Mouse (Mus musculus): ENCODE results near the gene H2-M10.6.
"Not testable (repeated sequence)": the region's sequence is repeated elsewhere in the genome, so short reads cannot be mapped to it uniquely, and the experiment has no call there.

The H2-M10.6 gene

GRCm38 (mm10) chr17:36811871-36812270 is at the start of gene H2-M10.6:
Gene H2-M10.6, plus strand, starts transcription at chr17:36812171.
- no peak for DNase-seq

- DNase-seq = no peak
Measured at GRCm38 (mm10) chr17:36763816-36764215, 48.2 kb upstream of the H2-M10.6 start.

GRCm38 (mm10) chr17:36764244-36764643 is 47.7 kb upstream of the H2-M10.6 start:
- DNase-seq = peak; percentile 8

- not testable (repeated sequence) for DNase-seq
Measured at GRCm38 (mm10) chr17:36765403-36765802, 46.6 kb upstream of the H2-M10.6 start.

GRCm38 (mm10) chr17:36772610-36773009 is 39.4 kb upstream of the H2-M10.6 start, which contains the start of gene H2-M10.5:
Gene H2-M10.5, plus strand, starts transcription at chr17:36772910.
- DNase-seq = not testable (repeated sequence)

- no peak for DNase-seq
Measured at GRCm38 (mm10) chr17:36781533-36781932, 30.4 kb upstream of the H2-M10.6 start.

GRCm38 (mm10) chr17:36786483-36786886 is 25.5 kb upstream of the H2-M10.6 start:
- peak; percentile 14 for DNase-seq

GRCm38 (mm10) chr17:36788351-36788750 is 23.6 kb upstream of the H2-M10.6 start:
- no peak for DNase-seq

GRCm38 (mm10) chr17:36788801-36789200 is 23.2 kb upstream of the H2-M10.6 start:
- DNase-seq = peak; percentile 63

GRCm38 (mm10) chr17:36799493-36799892 is 12.5 kb upstream of the H2-M10.6 start:
- DNase-seq = no peak

GRCm38 (mm10) chr17:36799921-36800462 is 12.0 kb upstream of the H2-M10.6 start:
- not testable (repeated sequence) for DNase-seq

GRCm38 (mm10) chr17:36824005-36824404 is 12.0 kb downstream of the H2-M10.6 start:
- DNase-seq = no peak

GRCm38 (mm10) chr17:36825525-36825924 is 13.6 kb downstream of the H2-M10.6 start:
- DNase-seq = peak; percentile 53

- DNase-seq = peak; percentile 86
Measured at GRCm38 (mm10) chr17:36826002-36826401, 14.0 kb downstream of the H2-M10.6 start.

GRCm38 (mm10) chr17:36828488-36828887 is 16.5 kb downstream of the H2-M10.6 start:
- no peak for DNase-seq

GRCm38 (mm10) chr17:36830470-36830869 is 18.5 kb downstream of the H2-M10.6 start:
- no peak for DNase-seq

- no peak for DNase-seq
Measured at GRCm38 (mm10) chr17:36832694-36833093, 20.7 kb downstream of the H2-M10.6 start.

- DNase-seq = peak; percentile 59
Measured at GRCm38 (mm10) chr17:36835591-36836426, 23.8 kb downstream of the H2-M10.6 start.

GRCm38 (mm10) chr17:36836427-36836812 is 24.4 kb downstream of the H2-M10.6 start:
- no peak for DNase-seq

GRCm38 (mm10) chr17:36836874-36837647 is 25.1 kb downstream of the H2-M10.6 start, which contains the start of gene Trim26:
Gene Trim26, plus strand, starts transcription at chr17:36837134.
- peak; percentile 98 for DNase-seq

GRCm38 (mm10) chr17:36839001-36839400 is 27.0 kb downstream of the H2-M10.6 start:
- no peak for DNase-seq

GRCm38 (mm10) chr17:36839931-36840330 is 28.0 kb downstream of the H2-M10.6 start:
- no peak for DNase-seq

GRCm38 (mm10) chr17:36840961-36841445 is 29.0 kb downstream of the H2-M10.6 start:
- no peak for DNase-seq

Measured in cerebellum, adult 9-11 months (tissue).